Mouse (Mus musculus) spleen, adult 2 months (tissue): ENCODE results near the gene Sult4a1.

Experiments
- CTCF ChIP-seq: fragments of 200-500 bp; IDR thresholded peaks from 2 replicates; pipeline ENCODE4 v1.5.1; 2011; ENCODE audit warnings: mild to moderate bottlenecking, inconsistent platforms; ENCODE audit not compliant: insufficient read depth, insufficient read length, insufficient replicate concordance; ENCODE audit errors: extremely low read depth
- POLR2A ChIP-seq: fragments of 200-500 bp; IDR thresholded peaks from 2 replicates; pipeline ENCODE4 v1.6.1; 2011; ENCODE audit warnings: low read depth, low read length, inconsistent platforms

- TF ChIP-seq CTCF (peak; percentile 23; the same call in 1 of the 2 replicates), POLR2A (no peak)
These were observed 29.9 kb upstream of the Sult4a1 start for GRCm38 (mm10) chr15:84135472-84135871.
